Mouse (Mus musculus) left cerebral cortex, adult 8-10 months (tissue): ENCODE results near the gene Gm49318. TPM values are rescaled to one million over a fixed set of nuclear protein-coding genes. Genes with fewer than 3 reads are reported as not detected.

ENCODE experiments used
- microRNA-seq, 2 experiments: library from miRNA; unstranded; fragments of <30 nt; microRNA quantifications; one replicate each; pipeline ENCODE4 v1.2.0; 2022
- total RNA-seq, 4 experiments: library from RNA; stranded (reverse); gene quantifications; 2 replicates each; pipeline ENCODE4 v1.2.4; 2022

The Gm49318 gene
- total RNA-seq, 4 experiments from 2014 or later: not detected

Small RNA genes within 50 kb of the gene (microRNA-seq; reads per million reads assigned to microRNA genes)
- 0.63 to 0.88 reads per million in 2 experiments for gene Mir7084

Other genes starting within 250 kb of the Gm49318 start
- gene Angptl8, start 235.7 kb downstream of the Gm49318 start, total RNA-seq: not detected
- 10 to 100 TPM; 14.6 to 19.8 (median 16.8) TPM for gene Dock6, start 218.6 kb downstream of the Gm49318 start, total RNA-seq
- 10 to 100 TPM; 10.7 to 15.7 (median 13.5) TPM for gene Rab3d, start 153.1 kb downstream of the Gm49318 start, total RNA-seq
- 10 to 100 TPM; 12.9 to 19.5 (median 16.0) TPM for gene Ccdc159, start 143.8 kb downstream of the Gm49318 start, total RNA-seq
- 10 to 100 TPM; 36.3 to 42.6 (median 39.4) TPM for gene Tmem205, start 143.7 kb downstream of the Gm49318 start, total RNA-seq
- gene Plppr2, start 134.2 kb downstream of the Gm49318 start, total RNA-seq: 100 to 1,000 TPM; 133 to 152 (median 147) TPM
- 10 to 100 TPM; 13.2 to 15.0 (median 14.8) TPM for gene Swsap1, start 115.5 kb downstream of the Gm49318 start, total RNA-seq
- 10 to 100 TPM; 12.9 to 15.3 (median 14.4) TPM for gene Epor, start 107.8 kb downstream of the Gm49318 start, total RNA-seq
- gene Rgl3, start 81.8 kb downstream of the Gm49318 start, total RNA-seq: 1 to 10 TPM; 2.7 to 4.4 (median 3.2) TPM
- gene Ccdc151, start 68.6 kb downstream of the Gm49318 start, total RNA-seq: 1 to 10 TPM; 6.6 to 9.2 (median 6.7) TPM
- gene Prkcsh, start 68.5 kb downstream of the Gm49318 start, total RNA-seq: 10 to 100 TPM; 89.5 to 94.0 (median 91.8) TPM
- gene Elavl3, start 19.2 kb downstream of the Gm49318 start, total RNA-seq: 100 to 1,000 TPM; 132 to 153 (median 147) TPM
- 10 to 100 TPM; 20.7 to 23.7 (median 21.9) TPM for gene Zfp653, start 117 bp upstream of the Gm49318 start, total RNA-seq
- gene Ecsit, start 14.2 kb upstream of the Gm49318 start, total RNA-seq: 10 to 100 TPM; 45.4 to 50.8 (median 48.0) TPM
- gene Cnn1, start 28.0 kb upstream of the Gm49318 start, total RNA-seq: 1 to 10 TPM in 1 of 4 experiments, under 1 TPM in 3; 0.37 to 1.2 (median 0.59) TPM
- 10 to 100 TPM; 52.2 to 69.8 (median 66.6) TPM for gene Elof1, start 45.9 kb upstream of the Gm49318 start, total RNA-seq
- gene Acp5, start 64.5 kb upstream of the Gm49318 start, total RNA-seq: under 1 TPM in 3 of 4 experiments, not detected in 1; 0.32 to 0.42 (median 0.37) TPM
- 10 to 100 TPM; 41.6 to 49.3 (median 46.1) TPM for gene Pigyl, start 85.6 kb upstream of the Gm49318 start, total RNA-seq
- under 1 TPM in 1 of 4 experiments, not detected in 3; 0.35 TPM for gene Zfp872, start 116.8 kb upstream of the Gm49318 start, total RNA-seq
- 10 to 100 TPM; 17.9 to 26.0 (median 22.0) TPM for gene Zfp809, start 154.5 kb upstream of the Gm49318 start, total RNA-seq
- gene Zfp599, start 188.6 kb upstream of the Gm49318 start, total RNA-seq: 1 to 10 TPM; 4.3 to 5.7 (median 4.5) TPM
- 10 to 100 TPM; 15.5 to 21.8 (median 18.2) TPM for gene Zfp810, start 236.4 kb upstream of the Gm49318 start, total RNA-seq